Mouse (Mus musculus) lung, postnatal 10 days (tissue): Measurements from ENCODE around the gene Cypt2.
"Not testable (repeated sequence)": the region's sequence is repeated elsewhere in the genome, so short reads cannot be mapped to it uniquely, and the experiment has no call there.

Experiments used
- DNase-seq: peaks from one replicate; pipeline ENCODE4 v3.0.0; 2021

The Cypt2 gene

DNA sequence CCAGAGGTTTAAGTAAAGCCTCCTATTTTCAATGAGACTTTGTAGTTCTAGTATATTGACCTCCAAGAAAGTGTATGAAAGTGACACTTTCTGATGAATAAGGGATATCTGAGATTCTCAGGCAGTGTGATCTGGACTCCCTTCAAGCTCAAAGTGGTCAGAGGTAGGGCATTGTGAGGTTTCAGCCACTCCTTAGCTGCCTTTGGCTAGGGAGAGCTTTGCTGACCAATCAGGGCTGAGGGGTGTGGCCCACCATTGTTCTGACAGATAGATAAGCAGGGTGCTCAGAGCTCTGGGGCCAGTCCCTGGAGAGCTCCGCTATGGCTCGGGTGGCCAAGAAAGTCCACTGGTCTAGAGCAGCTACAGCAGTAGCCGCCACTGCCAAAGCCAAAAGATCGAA is at the start of gene Cypt2:
Gene Cypt2 (plus strand): TSS at position 301 of the 400 bp plus-strand sequence.
- DNase-seq = not testable (repeated sequence)

DNA sequence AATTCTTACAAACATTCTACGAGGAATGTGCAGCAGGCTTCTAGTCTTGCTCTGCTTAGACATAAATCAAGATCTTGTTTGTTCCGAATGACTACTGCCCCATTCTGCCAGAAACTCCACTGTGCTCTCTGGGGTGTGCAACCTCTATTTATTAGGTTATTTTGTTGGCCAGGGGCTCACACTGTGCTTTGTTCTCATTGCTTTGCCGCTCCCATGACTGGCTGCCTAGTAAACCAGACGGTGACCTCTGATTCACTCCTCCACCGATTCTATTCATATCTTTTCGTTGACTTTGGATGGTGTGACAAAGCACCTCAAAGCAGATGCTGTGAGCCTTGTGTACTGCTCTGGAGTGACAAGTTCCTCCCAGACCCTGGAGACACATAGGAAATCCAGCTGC is 46.7 kb downstream of the Cypt2 start:
- DNase-seq = no peak
